Mouse (Mus musculus) cerebellum, adult (tissue): ENCODE measurements around the gene Cdc42ep2.

ENCODE experiments used
- ATAC-seq: cut with Nextera tagmentation; 2 replicates; pipeline ENCODE4 v1.9.2; 2017; ENCODE audit warnings: mild to moderate bottlenecking, moderate library complexity, mixed read lengths; ENCODE audit not compliant: insufficient number of reproducible peaks, low FRiP score, low TSS enrichment

Gene Cdc42ep2

GRCm38 (mm10) chr19:5924713-5925093 lies at the start of gene Cdc42ep2:
Gene Cdc42ep2, minus strand, starts transcription at chr19:5924816.
- peak; percentile 85; the same call in 1 of the 2 replicates for ATAC-seq

GRCm38 (mm10) chr19:5967664-5968063 lies 43.0 kb upstream of the Cdc42ep2 start:
- no peak for ATAC-seq

GRCm38 (mm10) chr19:5966786-5967185 lies 42.2 kb upstream of the Cdc42ep2 start:
- ATAC-seq = no peak

GRCm38 (mm10) chr19:5965910-5966309 lies 41.3 kb upstream of the Cdc42ep2 start:
- no peak for ATAC-seq

DNA sequence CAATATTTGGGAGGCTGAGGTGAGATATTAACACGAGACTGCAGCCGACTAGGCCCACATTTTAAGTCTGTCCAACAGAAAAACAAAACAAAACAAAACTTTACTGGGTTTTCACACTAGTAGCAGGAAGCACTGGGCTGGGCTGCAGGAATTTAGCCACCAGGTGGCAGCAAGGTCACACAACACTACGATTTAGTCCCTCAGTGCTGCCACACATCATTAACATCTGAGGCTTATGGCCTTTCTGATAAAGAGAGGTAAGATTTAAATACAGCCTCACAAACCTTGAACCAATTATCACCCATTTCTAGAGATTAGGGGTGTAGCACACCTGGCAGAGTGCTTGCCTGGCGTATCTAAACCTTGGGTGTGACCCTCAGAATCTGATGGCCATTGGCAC lies 40.7 kb upstream of the Cdc42ep2 start:
- ATAC-seq = no peak

GRCm38 (mm10) chr19:5964804-5965203 lies 40.2 kb upstream of the Cdc42ep2 start:
- no peak for ATAC-seq

- peak; percentile 74; the same call in 1 of the 2 replicates for ATAC-seq
Measured at GRCm38 (mm10) chr19:5963883-5964562, 39.4 kb upstream of the Cdc42ep2 start, which contains the start of gene Pola2. Gene Pola2, minus strand, starts transcription at chr19:5964202.

DNA sequence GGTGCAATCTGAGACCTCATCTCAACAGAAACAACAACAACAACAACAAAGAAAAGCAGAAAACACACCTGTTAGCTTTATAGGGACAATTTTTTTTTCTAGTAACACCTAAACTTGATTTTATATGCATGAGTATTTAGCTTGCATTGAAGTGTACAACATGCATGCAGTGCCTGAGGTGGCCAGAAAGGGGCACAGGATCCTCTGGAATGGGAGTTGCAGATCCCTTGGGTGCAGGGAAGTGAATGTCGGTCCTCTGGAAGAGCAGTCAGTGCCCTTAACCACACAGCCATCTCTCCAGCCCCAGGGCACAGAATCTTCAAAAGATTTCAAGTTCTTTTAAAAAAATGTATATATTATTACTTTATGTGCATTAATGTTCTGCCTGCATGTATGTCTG lies 38.0 kb upstream of the Cdc42ep2 start:
- no peak for ATAC-seq

GRCm38 (mm10) chr19:5957371-5957770 lies 32.8 kb upstream of the Cdc42ep2 start:
- no peak for ATAC-seq

DNA sequence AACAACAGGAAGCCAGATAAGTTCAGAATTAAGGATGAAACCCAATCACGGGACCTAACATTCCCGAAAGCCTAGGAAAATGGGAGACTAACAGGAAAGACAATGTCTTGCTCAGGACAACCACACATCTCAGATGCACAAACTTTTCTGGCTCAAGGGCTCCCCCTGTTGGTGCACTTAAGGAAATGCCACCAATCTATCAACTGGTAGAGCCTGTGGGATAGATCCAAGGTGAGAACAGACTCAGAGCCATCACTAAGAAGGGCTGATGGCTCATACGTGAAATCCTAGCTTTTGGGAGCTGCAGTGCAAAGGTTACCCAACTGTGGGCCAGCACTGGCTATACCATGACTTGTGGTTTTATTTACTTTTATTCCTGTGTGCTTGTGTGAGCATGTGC lies 32.1 kb upstream of the Cdc42ep2 start:
- peak; percentile 45; the same call in 1 of the 2 replicates for ATAC-seq

DNA sequence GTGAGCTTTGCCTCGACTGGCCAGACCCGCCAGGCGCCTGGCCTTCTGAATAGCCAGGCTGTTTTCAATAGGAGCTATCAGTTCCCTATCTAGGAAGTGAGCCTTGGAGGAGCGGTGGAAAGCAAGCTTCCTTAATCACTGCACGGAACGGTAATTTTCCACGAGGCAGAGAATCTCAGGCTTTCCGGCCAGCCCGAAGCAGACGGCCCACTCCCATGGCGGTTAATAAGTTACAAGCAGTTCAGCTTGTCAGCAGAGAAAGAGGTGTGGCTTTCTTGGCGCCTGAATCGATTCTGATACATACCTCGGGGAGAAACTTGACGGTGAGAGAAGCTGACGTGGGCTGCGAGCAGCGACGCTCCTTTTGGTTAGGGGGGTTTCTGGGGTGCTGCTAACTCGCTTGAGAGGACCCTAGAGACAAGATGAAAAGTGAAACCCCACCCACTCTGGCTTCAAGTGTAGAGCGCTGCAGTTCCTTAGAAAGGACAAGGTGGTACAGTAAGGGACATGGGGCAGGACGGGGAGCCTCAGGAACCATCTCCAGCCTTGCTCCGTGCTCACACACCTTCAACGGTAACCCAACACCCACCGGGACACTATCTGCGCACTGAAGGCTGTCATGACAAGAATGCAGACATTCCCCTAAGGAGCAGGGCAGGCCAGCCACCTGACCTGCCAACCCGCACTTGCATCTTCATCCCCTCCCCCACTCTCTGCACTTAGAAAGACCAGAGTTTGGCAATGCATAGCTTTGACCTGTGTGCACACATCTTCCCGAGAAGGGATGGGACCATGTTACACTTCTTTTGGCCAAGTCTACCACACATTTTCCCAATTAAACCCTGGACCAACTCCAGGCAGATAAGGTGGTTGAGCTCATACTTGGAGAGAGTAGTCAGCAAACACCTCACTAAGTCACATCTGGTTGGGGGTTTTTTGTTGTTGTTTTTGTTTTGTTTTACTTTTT lies 31.4 kb upstream of the Cdc42ep2 start:
- no peak for ATAC-seq

GRCm38 (mm10) chr19:5954936-5955335 lies 30.3 kb upstream of the Cdc42ep2 start:
- ATAC-seq = no peak

GRCm38 (mm10) chr19:5954031-5954710 lies 29.6 kb upstream of the Cdc42ep2 start:
- ATAC-seq = no peak

GRCm38 (mm10) chr19:5953201-5953770 lies 28.7 kb upstream of the Cdc42ep2 start:
- no peak for ATAC-seq

DNA sequence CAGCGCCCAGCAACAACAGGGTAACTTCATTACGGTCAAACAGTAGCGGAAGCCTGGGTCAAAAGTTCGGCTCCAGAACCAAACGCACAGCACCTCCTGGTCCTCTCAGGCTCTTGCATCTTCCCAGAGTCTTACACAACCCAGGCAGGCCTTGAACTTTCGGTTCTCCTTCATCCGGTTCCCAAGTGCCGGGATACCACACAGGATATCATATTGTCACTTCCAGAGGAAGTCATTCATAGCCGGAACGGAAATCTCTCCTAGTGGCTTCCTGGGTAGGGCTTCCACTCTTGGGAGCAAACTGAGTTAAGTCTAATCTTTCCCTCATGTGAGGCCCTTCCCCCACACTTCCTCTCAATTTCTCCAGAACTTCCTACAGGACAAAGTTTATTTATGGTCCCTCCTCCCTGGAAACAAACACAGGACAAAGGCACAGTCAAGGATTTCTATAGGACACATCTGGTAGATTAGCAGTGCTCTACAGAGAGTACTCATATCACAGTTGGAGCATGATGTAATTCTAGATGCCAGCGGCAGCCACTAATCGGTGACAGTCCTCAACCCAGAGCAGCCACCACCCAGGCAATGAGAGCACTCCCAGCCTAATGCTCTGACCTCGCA lies 27.6 kb upstream of the Cdc42ep2 start:
- no peak for ATAC-seq

DNA sequence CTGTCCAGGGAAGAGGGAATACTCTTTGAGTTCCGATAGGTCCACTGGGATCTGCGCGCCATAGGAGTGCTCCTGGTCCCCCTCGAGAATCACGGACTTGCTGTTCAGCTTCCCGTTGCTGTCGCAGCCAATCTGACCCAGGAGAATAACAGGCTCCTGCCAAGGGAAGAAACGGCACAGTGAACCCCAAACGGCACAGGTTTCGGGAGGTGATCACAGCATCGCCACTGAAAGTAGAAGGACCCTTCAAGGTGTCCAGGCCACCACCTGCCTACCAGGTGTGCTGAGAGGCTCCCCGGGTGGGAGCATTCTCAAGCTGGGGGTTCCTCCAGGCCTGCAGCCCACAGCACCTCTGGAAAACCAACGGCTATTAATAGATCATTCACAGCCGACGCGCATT lies 27.0 kb upstream of the Cdc42ep2 start:
- ATAC-seq = no peak

- ATAC-seq = no peak
Measured at GRCm38 (mm10) chr19:5950218-5950617, 25.6 kb upstream of the Cdc42ep2 start.

DNA sequence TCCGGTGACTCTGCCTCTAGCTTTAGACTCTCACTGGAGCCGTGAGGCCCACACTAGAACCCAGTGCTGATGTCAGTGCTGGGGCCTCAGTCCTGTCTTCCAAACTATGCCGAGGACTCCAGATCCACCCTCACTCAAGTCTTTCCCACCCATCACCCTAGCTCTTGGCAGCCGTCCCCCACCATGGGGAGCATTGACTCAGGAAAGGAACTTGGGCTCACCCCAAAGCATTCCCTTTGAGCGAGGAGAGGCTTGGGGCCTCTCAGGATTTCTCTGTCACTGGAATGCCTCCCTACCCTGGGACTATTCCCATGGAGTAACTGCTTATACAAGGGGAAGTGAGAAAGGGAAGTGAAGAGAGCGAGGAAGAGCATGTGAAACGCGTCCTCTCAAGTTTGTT lies 21.3 kb upstream of the Cdc42ep2 start:
- no peak for ATAC-seq

DNA sequence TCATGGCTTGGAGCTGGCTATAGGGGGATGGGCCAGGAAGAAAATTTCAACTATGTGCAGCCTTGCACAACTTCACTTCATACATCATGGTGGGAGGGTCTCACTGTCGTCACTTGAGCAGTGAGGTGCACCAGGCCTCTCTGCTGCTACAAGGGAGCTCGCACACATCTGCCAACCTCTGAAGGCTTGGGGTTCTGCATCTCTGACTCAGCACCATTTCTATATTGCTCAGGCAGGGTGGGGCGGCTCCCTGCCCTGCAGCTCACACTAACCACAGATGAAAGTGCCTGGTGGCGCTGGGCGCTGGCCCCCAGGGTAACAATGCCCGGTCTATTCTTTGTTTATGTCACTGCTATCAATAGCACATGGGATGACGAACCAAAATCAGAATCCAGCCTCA lies 20.4 kb upstream of the Cdc42ep2 start:
- ATAC-seq = no peak

DNA sequence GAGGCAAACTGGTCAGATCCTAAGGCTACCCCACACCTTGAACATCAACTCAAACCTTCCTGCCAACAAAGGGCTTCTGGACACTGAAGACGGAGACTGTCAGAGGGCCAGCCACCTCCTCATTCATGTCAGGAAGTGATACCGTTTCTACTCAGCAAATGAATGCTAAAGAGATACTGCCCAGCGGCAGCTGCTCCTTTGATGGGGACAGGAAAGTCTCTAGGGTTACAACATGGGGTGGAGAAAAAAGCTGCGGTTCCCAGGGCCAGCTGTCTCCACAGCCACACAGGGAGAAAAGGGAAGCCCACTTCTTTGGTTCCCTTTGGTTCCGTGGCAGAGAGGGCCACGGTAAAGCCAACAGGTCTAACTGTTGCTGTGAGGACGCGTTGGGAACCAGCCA lies 19.5 kb upstream of the Cdc42ep2 start:
- no peak for ATAC-seq
